Mouse (Mus musculus): ENCODE results near the gene Dnajc7.

- TF ChIP-seq CTCF (IDR thresholded peaks at IDR 0.05; ENCODE audit: control insufficient read depth, insufficient read depth, insufficient read length) (no peak), MYOG (IDR thresholded peaks at IDR 0.05; ENCODE audit: control insufficient read depth, extremely low read depth, insufficient read length) (no peak), USF1 (IDR thresholded peaks at IDR 0.05; ENCODE audit: low read depth) (no peak), MAX (IDR thresholded peaks at IDR 0.05) (no peak), MYOD1 (IDR thresholded peaks at IDR 0.05; ENCODE audit: control insufficient read depth, insufficient read length, low read depth) (no peak), FOSL1 (IDR thresholded peaks at IDR 0.05; ENCODE audit: insufficient read depth, low read length, poor library complexity, severe bottlenecking) (no peak), CEBPB (IDR thresholded peaks at IDR 0.05; ENCODE audit: low read depth) (no peak)
Observed at GRCm38 (mm10) chr11:100588462-100588861, 31.5 kb downstream of the Dnajc7 start.

All from C2C12 (cell line).